Mouse (Mus musculus) forebrain, embryonic 13.5 days (tissue): ENCODE data around the gene Gm20683. TPM values are rescaled to one million over a fixed set of nuclear protein-coding genes. Genes with fewer than 3 reads are reported as not detected.

ENCODE experiments used
- ATAC-seq: fragments of 200-750 bp; cut with Nextera tagmentation; 2 replicates; pipeline ENCODE4 v1.8.0; 2017
- H3K27ac ChIP-seq: fragments of 300-500 bp; sonication (generic); 2 replicates; pipeline ENCODE4 v1.5.1; 2015; ENCODE audit warnings: inconsistent platforms, mild to moderate bottlenecking, moderate library complexity
- H3K27me3 ChIP-seq: fragments of 300-500 bp; sonication (generic); 2 replicates; pipeline ENCODE4 v1.6.1; 2015; ENCODE audit warnings: mild to moderate bottlenecking, inconsistent platforms
- H3K36me3 ChIP-seq: fragments of 300-500 bp; sonication (generic); 2 replicates; pipeline ENCODE4 v1.6.1; 2015; ENCODE audit warnings: mild to moderate bottlenecking, inconsistent platforms; ENCODE audit not compliant: poor library complexity, severe bottlenecking
- H3K4me1 ChIP-seq: fragments of 300-500 bp; sonication (generic); 2 replicates; pipeline ENCODE4 v1.6.1; 2015; ENCODE audit warnings: inconsistent platforms
- H3K4me2 ChIP-seq: fragments of 300-500 bp; sonication (generic); 2 replicates; pipeline ENCODE4 v1.6.1; 2015; ENCODE audit warnings: inconsistent platforms, mild to moderate bottlenecking, moderate library complexity
- H3K4me3 ChIP-seq: fragments of 300-500 bp; sonication (generic); 2 replicates; pipeline ENCODE4 v1.5.1; 2015; ENCODE audit warnings: mild to moderate bottlenecking, inconsistent platforms
- H3K9ac ChIP-seq: fragments of 300-500 bp; sonication (generic); 2 replicates; pipeline ENCODE4 v1.6.1; 2015; ENCODE audit warnings: mild to moderate bottlenecking, inconsistent platforms
- H3K9me3 ChIP-seq: fragments of 300-500 bp; sonication (generic); replicated peaks from 2 replicates; pipeline ENCODE4 v1.6.1; 2016; ENCODE audit warnings: inconsistent platforms
- WGBS: fragments of 180-500 bp; shearing (Covaris S2); methylation state at CpG from one replicate; pipeline ENCODE4 v1.1.7; 2015; 5-methylcytosine and 5-hydroxymethylcytosine counted together
- polyA plus RNA-seq: library from polyadenylated mRNA; unstranded; fragments of >200 nt; fragmentation: Nextera tagmentation; extraction: Ambion mirVana; gene quantifications from 2 replicates; pipeline ENCODE4 v1.2.1, GENCODE M21; 2015

The Gm20683 gene
- polyA plus RNA-seq, 1 experiment from 2014 or later = 5.9 TPM

- no peak for ATAC-seq
- WGBS = 44% methylated on average over 8 of the region's 8 CpGs
- peaks cover 49% of the 10 kb centered on the region for H3K36me3 ChIP-seq
Measured at GRCm38 (mm10) chr17:25829558-25830017, 12.0 kb downstream of the Gm20683 start.

DNA sequence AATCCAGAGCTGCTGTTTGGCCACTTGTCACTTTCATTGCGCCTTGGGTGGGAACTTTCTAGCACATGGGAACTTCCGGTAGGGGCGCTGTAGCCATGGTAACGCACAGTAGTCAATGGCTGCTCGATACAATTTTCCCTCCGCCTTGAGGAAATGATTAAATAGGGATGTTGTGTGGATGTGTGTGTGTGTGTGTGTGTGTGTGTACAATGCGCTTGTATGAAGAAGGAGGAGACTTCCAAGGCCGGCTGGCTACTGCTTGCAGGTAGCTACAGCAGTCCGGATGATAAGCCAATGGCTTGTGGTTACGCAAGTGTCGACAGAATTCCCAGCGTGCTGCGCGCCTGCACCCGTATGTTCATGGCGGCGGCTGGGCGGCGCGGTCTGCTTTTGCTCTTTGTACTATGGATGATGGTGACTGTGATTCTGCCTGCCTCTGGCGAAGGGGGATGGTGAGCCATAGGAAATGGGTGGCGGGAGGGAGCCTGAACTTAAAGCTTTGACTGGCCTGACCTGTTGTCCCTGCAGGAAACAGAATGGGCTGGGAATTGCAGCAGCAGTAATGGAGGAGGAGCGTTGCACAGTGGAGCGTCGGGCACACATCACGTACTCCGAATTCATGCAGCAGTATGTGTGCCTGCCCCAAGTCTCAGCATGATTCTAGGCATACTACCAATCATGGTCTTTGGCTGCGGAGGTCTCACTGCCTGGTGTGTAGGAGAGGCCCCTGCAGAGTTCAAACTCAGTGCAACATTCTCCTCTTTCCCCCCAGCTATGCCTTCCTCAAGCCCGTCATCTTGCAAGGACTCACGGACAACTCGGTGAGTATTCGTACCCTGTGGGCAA, 12.6 kb downstream of the Gm20683 start, which contains the start of gene Jmjd8:
Jmjd8 (plus strand) TSS at position 156 of the 846 bp plus-strand sequence.
- Histone ChIP-seq H3K9me3 (no peaks in the 10 kb centered on the region), H3K27me3 (no peaks in the 10 kb centered on the region), H3K4me3 (peak within 1 kb of the TSS; percentile 67), H3K36me3 (peaks cover 49% of the 10 kb centered on the region), H3K4me1 (peaks cover 77% of the 10 kb centered on the region), H3K27ac (peak within 1 kb of the TSS; percentile 92), H3K4me2 (peak within 1 kb of the TSS; percentile 98), H3K9ac (peak within 1 kb of the TSS; percentile 89)
- 1% methylated on average over 32 of the region's 32 CpGs for WGBS
- ATAC-seq = peak; percentile 63

More at GRCm38 (mm10) chr17:25829558-25830017, 12.0 kb downstream of the Gm20683 start:
- Histone ChIP-seq H3K4me1 (peaks cover 77% of the 10 kb centered on the region), H3K27ac (peak overlapping the region; percentile 92), H3K9ac (peak overlapping the region; percentile 89), H3K4me3 (peak overlapping the region; percentile 67), H3K27me3 (no peaks in the 10 kb centered on the region), H3K9me3 (no peaks in the 10 kb centered on the region), H3K4me2 (peak overlapping the region; percentile 98)

- Histone ChIP-seq H3K36me3 (peaks cover 49% of the 10 kb centered on the region), H3K27me3 (no peaks in the 10 kb centered on the region), H3K4me1 (peaks cover 75% of the 10 kb centered on the region), H3K9ac (peak overlapping the region; percentile 89; the same call in 1 of the 2 replicates), H3K27ac (0 out of 2 replicates have a peak overlapping the region, but pooled peaks have one; percentile 92), H3K4me3 (peak overlapping the region; percentile 67), H3K9me3 (no peaks in the 10 kb centered on the region), H3K4me2 (peak overlapping the region; percentile 98)
- WGBS = 87% methylated on average over 8 of the region's 8 CpGs
- ATAC-seq = no peak
Measured at GRCm38 (mm10) chr17:25828223-25828594, 13.4 kb downstream of the Gm20683 start.

DNA sequence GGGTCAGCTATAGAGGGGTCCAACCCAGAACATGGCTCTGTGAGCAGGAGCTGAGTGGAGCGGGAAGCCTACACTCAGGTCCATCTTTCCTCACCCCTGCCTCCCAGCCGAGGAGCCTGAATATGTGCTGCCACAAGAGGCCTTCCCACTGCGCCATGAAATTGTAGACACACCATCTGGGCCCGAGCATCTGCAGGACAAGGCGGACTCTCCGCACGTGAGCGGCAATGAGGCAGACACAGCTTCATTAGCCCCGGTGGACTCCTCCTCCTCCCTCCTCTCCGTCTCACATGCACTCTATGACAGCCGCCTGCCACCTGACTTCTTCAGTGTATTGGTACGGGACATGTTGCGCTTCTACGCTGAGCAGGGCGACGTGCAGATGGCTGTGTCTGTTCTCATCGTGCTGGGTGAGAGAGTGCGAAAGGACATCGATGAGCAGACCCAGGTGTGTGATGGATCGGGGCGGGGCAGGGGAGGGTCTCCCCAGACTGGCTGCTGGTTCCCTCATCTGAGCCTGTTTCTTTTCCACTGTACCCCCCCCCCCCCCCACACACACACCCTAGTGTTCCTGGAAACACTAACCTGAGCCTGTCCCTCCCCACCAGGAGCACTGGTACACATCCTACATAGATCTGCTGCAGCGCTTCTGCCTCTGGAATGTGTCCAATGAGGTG, 13.9 kb downstream of the Gm20683 start:
- H3K4me2 ChIP-seq = no peak overlapping the region; the same call in 1 of the 2 replicates
- H3K9ac ChIP-seq = 0 out of 2 replicates have a peak overlapping the region, but pooled peaks have one; percentile 89
- H3K9me3 ChIP-seq = no peaks in the 10 kb centered on the region
- 94% methylated on average over 22 of the region's 22 CpGs for WGBS
- peaks cover 75% of the 10 kb centered on the region for H3K4me1 ChIP-seq
- H3K27me3 ChIP-seq = no peaks in the 10 kb centered on the region
- no peak overlapping the region for H3K27ac ChIP-seq
- H3K4me3 ChIP-seq = peak overlapping the region; percentile 67; the same call in 1 of the 2 replicates
- ATAC-seq = no peak
- peaks cover 49% of the 10 kb centered on the region for H3K36me3 ChIP-seq

DNA sequence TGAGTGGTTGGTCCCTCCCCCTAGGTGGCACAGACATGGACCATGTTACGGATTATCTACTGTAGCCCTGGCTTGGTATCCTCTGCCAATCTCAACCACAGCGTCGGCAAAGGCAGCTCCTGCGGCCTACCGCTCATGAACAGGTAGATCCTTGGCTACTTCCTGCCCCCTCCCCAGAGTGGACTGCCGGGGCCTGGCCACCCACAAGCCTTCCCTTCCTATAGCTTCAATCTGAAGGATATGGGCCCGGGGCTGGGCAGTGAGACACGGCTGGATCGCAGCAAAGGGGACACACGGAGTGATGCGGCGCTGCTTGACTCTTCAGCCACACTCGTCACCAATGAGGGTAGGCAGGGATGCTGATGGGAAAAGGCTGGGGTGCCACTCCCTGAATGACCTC, 14.6 kb downstream of the Gm20683 start:
- H3K36me3 ChIP-seq = peaks cover 49% of the 10 kb centered on the region
- ATAC-seq = no peak
- no peak overlapping the region for H3K9ac ChIP-seq
- H3K9me3 ChIP-seq = no peaks in the 10 kb centered on the region
- no peak overlapping the region for H3K27ac ChIP-seq
- H3K4me1 ChIP-seq = peaks cover 73% of the 10 kb centered on the region
- H3K4me3 ChIP-seq = no peak overlapping the region
- 93% methylated on average over 13 of the region's 13 CpGs for WGBS
- no peak overlapping the region for H3K4me2 ChIP-seq
- no peaks in the 10 kb centered on the region for H3K27me3 ChIP-seq

DNA sequence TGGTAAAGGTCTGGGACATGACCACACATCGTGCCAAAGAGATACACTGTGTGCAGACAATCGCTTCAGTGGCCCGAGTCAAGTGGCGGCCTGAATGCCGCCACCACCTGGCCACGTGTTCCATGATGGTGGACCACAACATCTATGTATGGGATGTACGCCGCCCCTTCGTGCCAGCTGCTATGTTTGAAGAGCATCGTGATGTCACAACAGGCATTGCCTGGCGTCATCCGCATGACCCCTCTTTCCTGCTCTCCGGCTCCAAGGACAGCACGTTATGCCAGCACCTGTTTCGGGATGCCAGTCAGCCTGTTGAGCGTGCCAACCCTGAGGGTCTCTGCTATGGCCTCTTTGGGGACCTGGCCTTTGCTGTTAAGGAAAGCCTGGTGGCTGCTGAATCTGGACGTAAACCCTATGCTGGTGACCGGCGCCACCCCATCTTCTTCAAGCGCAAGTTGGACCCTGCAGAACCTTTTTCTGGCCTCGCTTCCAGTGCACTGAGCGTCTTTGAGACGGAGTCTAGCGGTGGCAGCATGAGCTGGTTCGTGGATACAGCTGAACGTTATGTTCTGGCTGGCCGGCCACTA, 15.5 kb downstream of the Gm20683 start:
- 97% methylated on average over 27 of the region's 27 CpGs for WGBS
- H3K4me3 ChIP-seq = no peak overlapping the region

GRCm38 (mm10) chr17:25825311-25825710, 16.3 kb downstream of the Gm20683 start:
- no peak for ATAC-seq
- Histone ChIP-seq H3K4me2 (peak overlapping the region; percentile 98), H3K27ac (no peak overlapping the region), H3K9me3 (no peaks in the 10 kb centered on the region), H3K4me1 (peaks cover 56% of the 10 kb centered on the region), H3K9ac (no peak overlapping the region), H3K4me3 (0 out of 2 replicates have a peak overlapping the region, but pooled peaks have one; percentile 62), H3K27me3 (peaks cover 3% of the 10 kb centered on the region), H3K36me3 (peaks cover 35% of the 10 kb centered on the region)
- 85% methylated on average over 6 of the region's 6 CpGs for WGBS

More for the DNA sequence above, 15.5 kb downstream of the Gm20683 start:
- H3K36me3 ChIP-seq = peaks cover 41% of the 10 kb centered on the region
- H3K27me3 ChIP-seq = no peaks in the 10 kb centered on the region
- ATAC-seq = no peak
- peak overlapping the region; percentile 12; the same call in 1 of the 2 replicates for H3K4me2 ChIP-seq
- H3K9me3 ChIP-seq = no peaks in the 10 kb centered on the region
- no peak overlapping the region for H3K27ac ChIP-seq
- peaks cover 63% of the 10 kb centered on the region for H3K4me1 ChIP-seq
- no peak overlapping the region for H3K9ac ChIP-seq

DNA sequence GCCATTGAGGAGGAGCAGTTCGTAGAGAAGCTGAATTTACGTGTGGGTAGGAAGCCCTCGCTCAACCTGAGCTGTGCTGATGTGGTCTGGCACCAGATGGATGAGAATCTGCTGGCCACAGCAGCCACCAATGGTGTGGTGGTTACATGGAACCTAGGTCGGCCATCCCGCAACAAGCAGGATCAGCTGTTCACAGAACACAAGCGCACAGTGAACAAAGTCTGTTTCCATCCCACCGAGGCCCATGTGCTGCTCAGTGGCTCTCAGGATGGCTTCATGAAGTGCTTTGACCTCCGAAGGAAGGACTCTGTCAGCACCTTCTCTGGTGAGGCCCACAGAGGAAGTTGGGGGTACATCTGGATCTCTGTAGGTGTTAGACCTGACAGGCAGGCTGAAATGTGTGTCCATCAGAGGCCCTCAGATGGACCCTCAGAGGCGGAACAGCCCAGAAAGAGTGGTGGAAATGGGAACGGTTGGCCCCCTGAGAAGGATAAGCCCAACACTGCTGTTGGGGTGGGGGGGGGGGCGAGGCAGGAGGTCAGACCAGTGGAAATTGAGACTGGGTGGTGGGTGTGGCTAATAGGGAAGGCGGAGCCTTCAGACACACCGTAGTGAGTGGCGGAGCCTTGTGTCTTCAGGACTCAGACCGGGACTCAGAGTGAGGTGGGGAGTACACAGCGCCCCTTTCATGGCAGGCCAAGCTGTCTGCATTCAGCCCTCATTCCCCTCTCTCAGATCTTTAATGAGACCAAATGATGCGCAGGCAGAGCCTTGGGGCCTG, 17.0 kb downstream of the Gm20683 start:
- 77% methylated on average over 16 of the region's 17 CpGs for WGBS
- Histone ChIP-seq H3K4me1 (peaks cover 48% of the 10 kb centered on the region), H3K9ac (peak overlapping the region; percentile 75), H3K36me3 (peaks cover 35% of the 10 kb centered on the region), H3K4me2 (peak overlapping the region; percentile 98), H3K27ac (no peak overlapping the region), H3K27me3 (peaks cover 10% of the 10 kb centered on the region), H3K4me3 (peak overlapping the region; percentile 62), H3K9me3 (no peaks in the 10 kb centered on the region)
- no peak for ATAC-seq

GRCm38 (mm10) chr17:25823452-25823851, 18.1 kb downstream of the Gm20683 start, which contains the start of gene Wdr24:
Gene Wdr24, plus strand, starts transcription at chr17:25823627.
- Histone ChIP-seq H3K27me3 (peaks cover 21% of the 10 kb centered on the region), H3K4me2 (peak within 1 kb of the TSS; percentile 98), H3K36me3 (peaks cover 40% of the 10 kb centered on the region), H3K4me3 (peak within 1 kb of the TSS; percentile 62), H3K27ac (peak within 1 kb of the TSS; percentile 69), H3K9me3 (no peaks in the 10 kb centered on the region), H3K4me1 (peaks cover 49% of the 10 kb centered on the region), H3K9ac (peak within 1 kb of the TSS; percentile 75)
- WGBS = 0% methylated on average over 18 of the region's 18 CpGs
- ATAC-seq = peak; percentile 80

DNA sequence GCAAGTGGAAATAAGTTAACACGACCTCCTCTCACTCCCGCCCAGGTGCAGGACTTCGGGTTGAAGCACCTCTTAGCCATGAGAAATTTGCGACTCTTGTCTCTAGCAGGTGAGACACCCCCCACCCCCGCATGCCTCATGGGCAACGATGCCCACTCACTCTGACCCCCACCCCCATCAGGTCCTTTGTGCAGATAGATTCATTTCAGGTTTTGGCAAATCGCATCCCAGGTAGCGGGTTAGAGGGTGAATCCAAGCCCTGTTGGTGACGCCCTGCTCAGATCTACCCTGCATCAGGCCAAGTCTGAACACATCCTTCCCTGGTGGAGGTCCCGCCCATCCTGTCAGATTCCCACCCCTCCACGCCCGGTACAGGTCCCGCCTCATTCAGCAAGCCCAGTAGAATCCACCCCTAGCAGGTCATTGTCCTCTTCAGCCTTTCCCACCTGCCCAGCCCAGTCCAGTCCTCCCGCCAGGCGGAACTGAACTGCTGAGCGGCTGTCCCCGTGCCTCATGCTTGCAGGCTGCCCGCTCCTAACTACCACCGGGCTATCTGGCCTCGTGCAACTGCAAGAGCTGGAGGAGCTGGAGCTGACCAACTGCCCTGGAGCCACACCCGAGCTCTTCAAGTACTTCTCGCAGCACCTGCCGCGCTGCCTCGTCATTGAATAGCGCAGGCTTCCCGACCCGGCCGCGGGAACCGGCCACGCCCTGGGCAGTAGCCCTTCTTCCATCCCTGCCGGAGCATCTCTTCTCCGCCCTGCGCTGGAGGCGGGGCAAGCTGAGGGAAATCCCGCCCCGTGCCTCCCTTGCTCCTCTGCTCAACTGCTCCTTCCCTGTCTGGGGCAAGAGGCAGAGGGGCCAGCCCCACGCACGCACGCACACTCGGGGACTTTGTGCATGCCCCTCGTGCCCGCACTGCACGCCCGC, 22.4 kb downstream of the Gm20683 start:
- H3K36me3 ChIP-seq = peaks cover 37% of the 10 kb centered on the region
- peak overlapping the region; percentile 26; the same call in 1 of the 2 replicates for H3K4me2 ChIP-seq
- H3K27ac ChIP-seq = no peak overlapping the region
- H3K9me3 ChIP-seq = no peaks in the 10 kb centered on the region
- peaks cover 33% of the 10 kb centered on the region for H3K27me3 ChIP-seq
- 0 out of 2 replicates have a peak, but pooled peaks have one; percentile 3 for ATAC-seq
- peaks cover 10% of the 10 kb centered on the region for H3K4me1 ChIP-seq
- no peak overlapping the region; the same call in 1 of the 2 replicates for H3K4me3 ChIP-seq
- 7% methylated on average over 46 of the region's 46 CpGs for WGBS
- H3K9ac ChIP-seq = peak overlapping the region; percentile 35
